Mouse (Mus musculus) adrenal gland, adult 8-10 months (tissue): ENCODE results near the gene Gm13696. TPM values are rescaled to one million over a fixed set of nuclear protein-coding genes. Genes with fewer than 3 reads are reported as not detected.
"Not testable (repeated sequence)": the region's sequence is repeated elsewhere in the genome, so short reads cannot be mapped to it uniquely, and the experiment has no call there.

Experiments
- DNase-seq: peaks from one replicate; pipeline ENCODE4 v3.0.0; 2022
- total RNA-seq, 4 experiments: library from RNA; stranded (reverse); gene quantifications; 2 replicates each; pipeline ENCODE4 v1.2.4; 2022

Gene Gm13696
- total RNA-seq = 1 to 10 TPM; 1.4 to 2.5 (median 1.7) TPM

GRCm38 (mm10) chr2:83972823-83973222 is at the start of gene Gm13696:
Gene Gm13696, plus strand, starts transcription at chr2:83973123.
- not testable (repeated sequence) for DNase-seq

GRCm38 (mm10) chr2:83929478-83930088 is 43.3 kb upstream of the Gm13696 start:
- DNase-seq = no peak

- DNase-seq = no peak
Measured at GRCm38 (mm10) chr2:83940931-83941361, 32.0 kb upstream of the Gm13696 start, which contains the start of gene Zswim2. Gene Zswim2, minus strand, starts transcription at chr2:83941228.

- no peak for DNase-seq
Measured at GRCm38 (mm10) chr2:83941378-83941777, 31.5 kb upstream of the Gm13696 start.

GRCm38 (mm10) chr2:83941792-83942191 is 31.1 kb upstream of the Gm13696 start:
- no peak for DNase-seq

- DNase-seq = not testable (repeated sequence)
Measured at GRCm38 (mm10) chr2:83955393-83955792, 17.5 kb upstream of the Gm13696 start, which contains the start of gene Gm13698. Gene Gm13698, plus strand, starts transcription at chr2:83955693.

- DNase-seq = not testable (repeated sequence)
Measured at GRCm38 (mm10) chr2:83961203-83961602, 11.7 kb upstream of the Gm13696 start, which contains the start of gene Gm13693. Gene Gm13693, plus strand, starts transcription at chr2:83961503.

GRCm38 (mm10) chr2:83967013-83967412 is 5.9 kb upstream of the Gm13696 start, which contains the start of gene Gm13695:
Gene Gm13695, plus strand, starts transcription at chr2:83967313.
- not testable (repeated sequence) for DNase-seq

- not testable (repeated sequence) for DNase-seq
Measured at GRCm38 (mm10) chr2:83978633-83979032, 5.7 kb downstream of the Gm13696 start, which contains the start of gene Gm13694. Gene Gm13694, plus strand, starts transcription at chr2:83978933.

GRCm38 (mm10) chr2:83984443-83984842 is 11.5 kb downstream of the Gm13696 start, which contains the start of gene Gm13697:
Gene Gm13697, plus strand, starts transcription at chr2:83984743.
- not testable (repeated sequence) for DNase-seq

- DNase-seq = not testable (repeated sequence)
Measured at GRCm38 (mm10) chr2:83990253-83990652, 17.3 kb downstream of the Gm13696 start, which contains the start of gene Gm13691. Gene Gm13691, plus strand, starts transcription at chr2:83990553.

- not testable (repeated sequence) for DNase-seq
Measured at GRCm38 (mm10) chr2:83993639-83994255, 20.8 kb downstream of the Gm13696 start.

- DNase-seq = not testable (repeated sequence)
Measured at GRCm38 (mm10) chr2:83994526-83994925, 21.6 kb downstream of the Gm13696 start.

- DNase-seq = no peak
Measured at GRCm38 (mm10) chr2:84008913-84009312, 36.0 kb downstream of the Gm13696 start.

- DNase-seq = no peak
Measured at GRCm38 (mm10) chr2:84009818-84010217, 36.9 kb downstream of the Gm13696 start.

- no peak for DNase-seq
Measured at GRCm38 (mm10) chr2:84014572-84014971, 41.6 kb downstream of the Gm13696 start.

- not testable (repeated sequence) for DNase-seq
Measured at GRCm38 (mm10) chr2:84016291-84016690, 43.4 kb downstream of the Gm13696 start.

- DNase-seq = no peak
Measured at GRCm38 (mm10) chr2:84018330-84018729, 45.4 kb downstream of the Gm13696 start.

GRCm38 (mm10) chr2:84019519-84020305 is 46.8 kb downstream of the Gm13696 start:
- DNase-seq = peak; percentile 31

GRCm38 (mm10) chr2:84021930-84022329 is 49.0 kb downstream of the Gm13696 start:
- no peak for DNase-seq

GRCm38 (mm10) chr2:84022905-84023304 is 50.0 kb downstream of the Gm13696 start:
- DNase-seq = peak; percentile 2

GRCm38 (mm10) chr2:84023319-84023718 is 50.4 kb downstream of the Gm13696 start:
- DNase-seq = no peak
